Mouse (Mus musculus): ENCODE measurements around the gene Col6a4.

Col6a4 gene

GRCm38 (mm10) chr9:105960533-105960932 lies 136.1 kb downstream of the Col6a4 start, which contains the start of gene Col6a5:
TSS of gene Col6a5 (minus strand) at chr9:105960643.
- no peak for DNase-seq (ENCODE audit: low spot score)

GRCm38 (mm10) chr9:105959116-105959515 lies 137.5 kb downstream of the Col6a4 start:
- no peak for DNase-seq (ENCODE audit: low spot score)

GRCm38 (mm10) chr9:105949755-105950154 lies 146.8 kb downstream of the Col6a4 start:
- DNase-seq (ENCODE audit: low spot score): no peak

- DNase-seq (ENCODE audit: low spot score): no peak
Observed at GRCm38 (mm10) chr9:105947577-105947976, 149.0 kb downstream of the Col6a4 start.

Measured in embryo, embryonic 10 days (tissue).